Comparison of ENCODE assay signal across 8 mouse cellular contexts in the genomic region with DNA sequence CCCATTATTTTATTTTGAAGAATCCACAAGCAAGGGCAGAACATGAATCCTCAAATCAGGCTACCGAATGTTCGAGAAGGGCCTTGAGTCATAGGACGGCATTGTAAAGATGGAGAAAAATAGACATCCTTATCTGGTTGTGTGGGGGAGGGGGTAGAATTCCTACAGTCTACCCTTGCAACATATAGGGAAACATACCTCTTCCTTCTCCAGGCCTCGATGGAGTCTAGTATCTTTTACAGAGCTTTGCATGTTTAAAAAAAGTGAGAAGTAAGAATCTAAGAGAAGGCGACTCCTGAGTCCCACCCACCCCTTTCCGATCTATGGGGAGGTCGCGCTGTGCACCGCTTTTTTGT. TPM values are rescaled to one million over a fixed set of nuclear protein-coding genes. Genes with fewer than 3 reads are reported as not detected.
DNase-seq lines count a peak whose midpoint lies in the region; ATAC-seq and TF ChIP-seq lines count a peak whose summit lies in the region.

No protein-coding gene starts in this region.

- H3K4me3 ChIP-seq in kidney, adult 2 months (ENCODE audit: insufficient read depth, low read depth, low read length), result peak overlapping the region; percentile 79
- peak overlapping the region; percentile 93 for H3K4me3 ChIP-seq in forebrain, embryonic 16.5 days (replicated peaks; ENCODE audit: low read length)
- H3K4me3 ChIP-seq in midbrain, embryonic 10.5 days, result peak overlapping the region; percentile 86

- TF ChIP-seq CTCF in kidney, adult 2 months (conservative IDR thresholded peaks at IDR 0.05; ENCODE audit: insufficient read depth, insufficient read length, low read depth, low read length), result no peak
- no peak for TF ChIP-seq CTCF in brain, embryonic 14.5 days (IDR thresholded peaks at IDR 0.05; ENCODE audit: borderline replicate concordance, extremely low read depth, insufficient read depth, insufficient read length)

- peak overlapping the region; percentile 88 for H3K4me2 ChIP-seq in forebrain, embryonic 16.5 days (ENCODE audit: low read length)

- peak overlapping the region; percentile 85 for H3K9ac ChIP-seq in forebrain, embryonic 16.5 days (replicated peaks; ENCODE audit: low read depth, low read length)

- no peak for TF ChIP-seq POLR2A in kidney, adult 2 months (IDR thresholded peaks at IDR 0.05; ENCODE audit: low read depth, low read length)
- TF ChIP-seq POLR2A in brain, embryonic 14.5 days (IDR thresholded peaks at IDR 0.05; ENCODE audit: borderline replicate concordance, extremely low read depth, insufficient read depth, insufficient read length, poor library complexity, severe bottlenecking), result no peak

- no peaks in the 10 kb centered on the region for H3K4me1 ChIP-seq in kidney, adult 2 months (ENCODE audit: control insufficient read depth, insufficient read depth, low read length)
- peaks cover 6% of the 10 kb centered on the region; the same call in 1 of the 2 replicates for H3K4me1 ChIP-seq in forebrain, embryonic 16.5 days (replicated peaks; ENCODE audit: control insufficient read depth, insufficient read depth, low read length)
- peaks cover 18% of the 10 kb centered on the region for H3K4me1 ChIP-seq in midbrain, embryonic 10.5 days

- WGBS in kidney, adult 2 months, result 5% methylated on average over 9 of the region's 9 CpGs
- WGBS in forebrain, embryonic 16.5 days, result 5% methylated on average over 9 of the region's 9 CpGs
- WGBS in midbrain, embryonic 10.5 days, result 11% methylated on average over 9 of the region's 9 CpGs

- no peak for DNase-seq in kidney, adult 2 months
- DNase-seq in kidney, postnatal 10 days, result no peak
- DNase-seq in brain, embryonic 14.5 days (ENCODE audit: low read depth), result peak; percentile 58
- no peak for DNase-seq in midbrain, embryonic 10.5 days (ENCODE audit: low spot score)
- no peak for DNase-seq in adrenal gland, postnatal 25 days
- DNase-seq in cerebellum, postnatal 4 days (ENCODE audit: low spot score in 2 of 2), result no peak
- no peak for DNase-seq in layer of hippocampus, adult 9-11 months

- ATAC-seq in forebrain, embryonic 16.5 days, result no peak; the same call in 1 of the 2 replicates

- H3K9me3 ChIP-seq in forebrain, embryonic 16.5 days (ENCODE audit: control insufficient read depth, low read length), result no peaks in the 10 kb centered on the region
- no peaks in the 10 kb centered on the region for H3K9me3 ChIP-seq in midbrain, embryonic 10.5 days (replicated peaks)

- H3K27me3 ChIP-seq in kidney, adult 2 months (replicated peaks; ENCODE audit: control insufficient read depth, insufficient read depth, low read length), result no peaks in the 10 kb centered on the region
- no peaks in the 10 kb centered on the region for H3K27me3 ChIP-seq in forebrain, embryonic 16.5 days (replicated peaks; ENCODE audit: control insufficient read depth, insufficient read depth, low read length)
- no peaks in the 10 kb centered on the region for H3K27me3 ChIP-seq in midbrain, embryonic 10.5 days (ENCODE audit: low read depth, poor library complexity, severe bottlenecking)

- H3K36me3 ChIP-seq in kidney, adult 2 months (ENCODE audit: control insufficient read depth, insufficient read depth, low read length), result no peaks in the 10 kb centered on the region
- H3K36me3 ChIP-seq in forebrain, embryonic 16.5 days (ENCODE audit: control insufficient read depth, insufficient read depth), result no peaks in the 10 kb centered on the region
- H3K36me3 ChIP-seq in midbrain, embryonic 10.5 days, result no peaks in the 10 kb centered on the region

- no peak overlapping the region for H3K27ac ChIP-seq in kidney, adult 2 months (ENCODE audit: insufficient read depth, low read depth, low read length)
- peak overlapping the region; percentile 90 for H3K27ac ChIP-seq in forebrain, embryonic 16.5 days (ENCODE audit: low read length)
- peak overlapping the region; percentile 95 for H3K27ac ChIP-seq in midbrain, embryonic 10.5 days (replicated peaks)

RNA-seq across cellular contexts. Expression of a gene that starts 0.4 kb away (rescaled TPM):
- 0.48 and 1.2 TPM in 2 replicates for polyA plus RNA-seq in kidney, adult 2 months (2012; rRNA removed)
- polyA plus RNA-seq in brain, embryonic 14.5 days (2012; rRNA removed), result 4.5 and 7.1 TPM in 2 replicates
- polyA plus RNA-seq in forebrain, embryonic 16.5 days (2015; fragmentation: Nextera tagmentation; extraction: Ambion mirVana), result 9.7 and 10.3 TPM in 2 replicates
- polyA plus RNA-seq in midbrain, embryonic 10.5 days (2016; fragmentation: Nextera tagmentation; extraction: Ambion mirVana), result 8.3 and 8.7 TPM in 2 replicates
- 4.9 and 5.2 TPM in 2 replicates for total RNA-seq in adrenal gland, postnatal 25 days (2021)
